Mouse (Mus musculus) lung, embryonic 16.5 days (tissue): ENCODE data around the gene Meltf. TPM values are rescaled to one million over a fixed set of nuclear protein-coding genes. Genes with fewer than 3 reads are reported as not detected.

Experiments
- ATAC-seq: fragments of 200-750 bp; cut with Nextera tagmentation; 2 replicates; pipeline ENCODE4 v1.8.0; 2017; ENCODE audit warnings: low read depth, mild to moderate bottlenecking, moderate library complexity
- H3K27ac ChIP-seq: fragments of 300-500 bp; sonication (generic); 2 replicates; pipeline ENCODE4 v1.5.1; 2014; ENCODE audit warnings: mild to moderate bottlenecking, control low read depth, low read length
- H3K27me3 ChIP-seq: fragments of 300-500 bp; sonication (generic); 2 replicates; pipeline ENCODE4 v1.6.1; 2014; ENCODE audit warnings: low read depth, low read length, mixed read lengths; ENCODE audit not compliant: control insufficient read depth, insufficient read depth
- H3K36me3 ChIP-seq: fragments of 300-500 bp; sonication (generic); 2 replicates; pipeline ENCODE4 v1.6.1; 2014; ENCODE audit warnings: low read length; ENCODE audit not compliant: control insufficient read depth, insufficient read depth
- H3K4me1 ChIP-seq: fragments of 300-500 bp; sonication (generic); replicated peaks from 2 replicates; pipeline ENCODE4 v1.6.1; 2014; ENCODE audit warnings: low read length, mixed read lengths; ENCODE audit not compliant: control insufficient read depth, insufficient read depth
- H3K4me2 ChIP-seq: fragments of 300-500 bp; sonication (generic); 2 replicates; pipeline ENCODE4 v1.6.1; 2014; ENCODE audit warnings: low read depth, low read length, control low read depth
- H3K4me3 ChIP-seq: fragments of 300-500 bp; sonication (generic); 2 replicates; pipeline ENCODE4 v1.5.1; 2014; ENCODE audit warnings: mild to moderate bottlenecking, low read length, control low read depth
- H3K9ac ChIP-seq: fragments of 300-500 bp; sonication (generic); 2 replicates; pipeline ENCODE4 v1.6.1; 2014; ENCODE audit warnings: low read length, control low read depth
- H3K9me3 ChIP-seq: fragments of 300-500 bp; sonication (generic); 2 replicates; pipeline ENCODE4 v1.6.1; 2016; ENCODE audit warnings: low read length; ENCODE audit not compliant: control insufficient read depth
- WGBS: fragments of 180-500 bp; shearing (Covaris S2); extraction: QIAGEN DNeasy Blood & Tissue Kit; methylation state at CpG from one replicate; pipeline ENCODE4 v1.1.7; 2014; 5-methylcytosine and 5-hydroxymethylcytosine counted together
- polyA plus RNA-seq: library from polyadenylated mRNA; unstranded; fragments of >200 nt; fragmentation: Nextera tagmentation; extraction: Ambion mirVana; gene quantifications from 2 replicates; pipeline ENCODE4 v1.2.1, GENCODE M21; 2015

The Meltf gene
- polyA plus RNA-seq, 1 experiment from 2014 or later = 0.13 TPM

DNA sequence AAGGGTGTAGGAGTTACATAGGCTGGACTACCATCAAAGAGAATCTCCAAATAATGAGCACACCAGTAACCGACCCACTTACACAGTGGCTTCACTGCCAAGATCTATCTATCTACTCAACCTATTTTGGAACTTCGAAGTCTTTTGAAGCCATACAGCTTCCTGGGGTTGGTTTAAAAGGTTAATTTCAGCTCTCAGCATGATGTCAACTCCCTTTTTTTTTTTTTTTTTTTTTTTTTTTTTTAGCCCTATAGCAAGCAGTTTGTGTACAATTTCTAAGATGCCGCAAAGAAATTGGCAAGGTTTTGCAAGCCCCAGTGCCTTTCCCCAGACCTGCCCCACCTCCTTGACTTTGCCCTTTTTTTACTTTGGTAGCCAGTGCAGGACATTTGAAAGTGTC is 13.4 kb upstream of the Meltf start:
- no peak overlapping the region for H3K4me3 ChIP-seq
- whole genome bisulfite sequencing = 78% methylated on average over 3 of the region's 3 CpGs
- H3K4me2 ChIP-seq = no peak overlapping the region
- no peak overlapping the region for H3K27ac ChIP-seq
- H3K4me1 ChIP-seq = no peaks in the 10 kb centered on the region; the same call in 1 of the 2 replicates
- H3K27me3 ChIP-seq = no peaks in the 10 kb centered on the region
- peaks cover 30% of the 10 kb centered on the region for H3K36me3 ChIP-seq
- no peak overlapping the region for H3K9ac ChIP-seq
- peaks cover 7% of the 10 kb centered on the region for H3K9me3 ChIP-seq
- no peak for ATAC-seq

DNA sequence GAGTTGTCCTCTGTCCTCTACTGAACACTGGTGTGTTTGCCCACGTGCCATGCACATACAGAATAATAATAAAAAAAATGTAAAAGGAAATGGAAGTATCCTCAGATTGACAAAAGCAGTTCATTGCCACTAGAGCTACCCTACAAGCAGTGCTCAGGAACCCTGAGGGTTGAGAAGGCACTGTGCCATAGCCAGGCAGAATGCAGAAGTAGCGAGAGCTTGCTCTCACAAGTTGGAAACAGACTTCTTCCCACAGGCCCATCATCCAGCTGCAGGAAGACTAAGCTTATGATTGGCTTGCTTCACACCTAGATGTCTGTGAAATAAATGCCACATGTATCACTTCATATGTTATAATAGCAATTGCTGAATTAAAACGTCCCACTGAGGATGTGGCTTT is 11.7 kb upstream of the Meltf start:
- Histone ChIP-seq H3K4me3 (no peak overlapping the region), H3K9ac (no peak overlapping the region)

DNA sequence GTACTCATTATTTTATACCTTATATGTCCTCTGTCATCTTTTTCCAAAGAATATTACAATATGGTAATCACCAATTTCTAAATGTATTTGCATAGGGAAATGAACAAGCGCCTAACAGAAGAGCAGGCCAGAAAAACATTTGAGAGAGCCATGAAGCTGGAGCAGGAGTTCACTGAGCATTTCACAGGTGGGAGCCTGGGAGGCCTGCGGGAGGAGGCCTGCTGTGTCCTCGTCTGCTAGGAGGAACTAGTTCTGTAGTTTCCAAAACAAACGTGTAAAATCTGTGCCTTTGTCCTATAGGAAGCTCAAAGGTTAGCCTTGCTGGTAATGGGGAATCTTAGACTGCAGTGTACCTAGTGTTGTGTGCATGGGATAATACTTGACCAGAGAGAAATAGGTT is 10.9 kb upstream of the Meltf start:
- Histone ChIP-seq H3K9me3 (no peaks in the 10 kb centered on the region), H3K4me1 (no peaks in the 10 kb centered on the region; the same call in 1 of the 2 replicates), H3K27me3 (no peaks in the 10 kb centered on the region), H3K27ac (no peak overlapping the region), H3K4me3 (no peak overlapping the region), H3K4me2 (no peak overlapping the region), H3K36me3 (peaks cover 19% of the 10 kb centered on the region), H3K9ac (no peak overlapping the region)
- WGBS = 80% methylated on average over 4 of the region's 4 CpGs
- no peak for ATAC-seq

More for the DNA sequence above, 11.7 kb upstream of the Meltf start:
- no peak for ATAC-seq
- Histone ChIP-seq H3K27me3 (no peaks in the 10 kb centered on the region), H3K4me1 (no peaks in the 10 kb centered on the region; the same call in 1 of the 2 replicates), H3K4me2 (no peak overlapping the region), H3K36me3 (peaks cover 19% of the 10 kb centered on the region), H3K9me3 (no peaks in the 10 kb centered on the region), H3K27ac (no peak overlapping the region)
- WGBS = 79% methylated on average over 3 of the region's 3 CpGs

DNA sequence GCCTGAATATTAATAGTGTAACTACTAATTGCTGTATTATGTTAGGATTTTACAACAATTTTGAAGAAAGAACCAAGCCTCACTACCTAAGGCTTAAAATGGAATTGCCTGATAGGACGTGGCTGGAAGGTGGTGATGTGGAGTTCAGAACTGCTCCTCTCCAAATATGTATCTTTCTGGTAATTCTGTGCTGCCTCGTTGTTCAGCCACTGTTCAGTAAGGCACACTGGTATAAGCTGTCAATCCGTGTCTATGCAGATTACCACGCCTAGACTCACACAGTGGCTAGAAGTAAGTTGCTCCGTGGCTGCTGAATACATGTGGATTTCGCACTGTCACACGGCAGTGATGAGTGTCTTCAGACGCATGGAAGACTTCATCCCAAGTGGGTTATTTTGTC is 4.9 kb upstream of the Meltf start:
- H3K27ac ChIP-seq = no peak overlapping the region
- peaks cover 7% of the 10 kb centered on the region; the same call in 1 of the 2 replicates for H3K36me3 ChIP-seq
- no peaks in the 10 kb centered on the region for H3K9me3 ChIP-seq
- H3K4me2 ChIP-seq = no peak overlapping the region
- 89% methylated on average over 8 of the region's 8 CpGs for WGBS
- 0 out of 2 replicates have a peak, but pooled peaks cover under 1% of the 10 kb centered on the region for H3K4me1 ChIP-seq
- ATAC-seq = no peak
- no peaks in the 10 kb centered on the region for H3K27me3 ChIP-seq
- no peak overlapping the region for H3K9ac ChIP-seq
- no peak overlapping the region for H3K4me3 ChIP-seq

DNA sequence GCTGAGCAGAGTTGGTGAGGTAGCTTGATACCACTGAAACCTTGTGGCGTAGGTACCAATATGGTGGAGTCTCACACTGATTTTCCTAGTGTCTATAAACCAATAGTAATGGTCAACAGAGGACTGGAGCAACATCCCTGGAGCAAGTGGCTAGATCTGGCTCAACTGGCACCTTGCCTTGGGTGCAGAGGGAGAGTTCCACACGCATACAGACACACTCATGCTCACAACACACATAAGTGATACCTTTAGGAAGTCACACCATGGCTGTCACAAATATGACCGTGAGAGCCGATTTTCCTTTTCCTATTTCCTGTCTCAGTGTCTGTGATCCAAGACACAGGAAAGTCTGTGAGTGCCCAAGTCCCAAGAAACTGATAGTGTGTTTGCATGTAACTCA is 3.2 kb upstream of the Meltf start:
- H3K9ac ChIP-seq = no peak overlapping the region
- ATAC-seq = no peak
- H3K27me3 ChIP-seq = no peaks in the 10 kb centered on the region
- H3K4me1 ChIP-seq = 0 out of 2 replicates have a peak, but pooled peaks cover 2% of the 10 kb centered on the region
- H3K36me3 ChIP-seq = peaks cover 7% of the 10 kb centered on the region; the same call in 1 of the 2 replicates
- 84% methylated on average over 4 of the region's 4 CpGs for WGBS
- H3K4me2 ChIP-seq = no peak overlapping the region
- H3K9me3 ChIP-seq = no peaks in the 10 kb centered on the region
- no peak overlapping the region for H3K27ac ChIP-seq
- H3K4me3 ChIP-seq = no peak overlapping the region

DNA sequence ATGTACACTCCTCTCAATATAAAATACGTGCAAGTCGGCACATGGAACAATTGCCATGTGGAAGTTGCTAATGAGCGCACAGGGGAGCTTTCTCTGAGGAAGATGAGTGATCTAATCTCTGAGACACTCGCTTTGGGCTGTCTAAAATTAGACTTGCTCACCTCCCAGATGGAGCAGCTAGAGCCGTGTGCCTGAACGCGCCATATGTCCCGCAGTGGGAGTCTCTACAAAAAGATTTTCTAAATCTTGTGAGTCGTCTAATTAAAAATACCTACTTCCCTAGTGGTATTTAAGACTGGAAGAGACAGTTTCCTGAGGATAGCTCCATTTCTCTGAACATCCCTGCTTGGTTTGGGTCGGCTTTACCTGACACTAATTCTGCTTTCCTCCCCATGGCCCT is 2.2 kb upstream of the Meltf start:
- no peak overlapping the region for H3K4me2 ChIP-seq
- H3K27ac ChIP-seq = no peak overlapping the region
- H3K9ac ChIP-seq = no peak overlapping the region
- no peaks in the 10 kb centered on the region for H3K9me3 ChIP-seq
- H3K4me1 ChIP-seq = 0 out of 2 replicates have a peak, but pooled peaks cover 2% of the 10 kb centered on the region
- no peaks in the 10 kb centered on the region for H3K27me3 ChIP-seq
- H3K4me3 ChIP-seq = no peak overlapping the region
- ATAC-seq = no peak
- peaks cover 7% of the 10 kb centered on the region; the same call in 1 of the 2 replicates for H3K36me3 ChIP-seq
- WGBS = 79% methylated on average over 10 of the region's 10 CpGs

DNA sequence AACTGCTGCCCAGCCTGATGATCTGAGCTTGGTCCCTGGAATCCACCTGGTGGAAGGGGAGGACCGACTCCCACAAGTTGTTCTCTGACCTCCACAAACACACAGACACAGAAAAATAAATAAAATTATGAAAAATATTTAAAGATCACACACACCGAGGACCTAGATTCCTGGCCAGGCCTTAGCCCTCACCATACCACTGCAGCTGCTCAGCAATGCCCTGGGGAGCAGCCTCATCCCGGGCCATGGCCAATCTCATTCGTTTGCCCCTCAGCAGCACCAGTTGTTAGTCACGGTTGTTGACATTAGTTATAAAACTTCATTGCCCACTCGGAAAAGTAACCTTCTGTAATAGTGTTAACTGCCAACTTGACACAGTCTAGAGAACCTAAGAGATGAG is 558 bp upstream of the Meltf start:
- no peak overlapping the region for H3K4me2 ChIP-seq
- no peaks in the 10 kb centered on the region for H3K27me3 ChIP-seq
- H3K27ac ChIP-seq = no peak overlapping the region
- 0 out of 2 replicates have a peak, but pooled peaks cover 2% of the 10 kb centered on the region for H3K4me1 ChIP-seq
- ATAC-seq = no peak
- peaks cover 7% of the 10 kb centered on the region; the same call in 1 of the 2 replicates for H3K36me3 ChIP-seq
- H3K9me3 ChIP-seq = no peaks in the 10 kb centered on the region
- no peak overlapping the region for H3K9ac ChIP-seq
- WGBS = 55% methylated on average over 6 of the region's 6 CpGs
- no peak overlapping the region for H3K4me3 ChIP-seq

DNA sequence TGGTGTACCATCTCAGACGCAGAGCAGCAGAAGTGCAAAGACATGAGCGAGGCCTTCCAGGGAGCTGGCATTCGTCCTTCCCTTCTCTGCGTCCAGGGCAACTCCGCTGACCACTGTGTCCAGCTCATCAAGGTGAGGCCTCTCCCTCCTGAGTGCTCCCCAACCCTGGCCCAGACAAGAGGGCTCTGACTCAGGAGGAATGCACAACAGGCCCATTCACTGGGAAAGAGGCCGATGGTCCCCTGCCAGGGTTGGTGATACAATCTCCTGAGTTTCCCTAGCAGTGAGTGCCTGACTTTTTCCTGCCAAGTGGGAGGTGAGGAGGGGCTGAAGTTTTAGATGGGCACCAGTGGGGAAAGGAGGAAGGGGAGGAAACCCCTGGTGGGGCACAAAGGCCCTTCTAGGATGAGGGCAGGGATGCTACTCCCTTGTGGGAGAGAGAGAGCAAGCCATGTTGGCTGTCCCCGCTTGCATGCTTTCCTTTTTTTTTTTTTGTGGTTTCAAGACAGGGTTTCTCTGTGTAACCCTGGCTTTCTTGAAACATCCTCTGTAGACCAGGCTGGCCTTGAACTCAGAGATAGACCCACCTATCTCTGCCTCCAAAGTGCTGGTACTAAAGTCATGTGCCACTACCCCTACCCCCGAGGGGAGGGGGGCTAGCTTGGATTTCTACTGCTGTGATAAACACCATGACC is 1.7 kb downstream of the Meltf start:
- H3K4me1 ChIP-seq = peaks cover 11% of the 10 kb centered on the region
- H3K9me3 ChIP-seq = no peaks in the 10 kb centered on the region
- no peak overlapping the region for H3K27ac ChIP-seq
- no peak overlapping the region for H3K9ac ChIP-seq
- H3K4me3 ChIP-seq = no peak overlapping the region
- WGBS = 74% methylated on average over 8 of the region's 8 CpGs
- no peak for ATAC-seq
- no peak overlapping the region for H3K4me2 ChIP-seq
- H3K36me3 ChIP-seq = no peaks in the 10 kb centered on the region
- no peaks in the 10 kb centered on the region for H3K27me3 ChIP-seq

DNA sequence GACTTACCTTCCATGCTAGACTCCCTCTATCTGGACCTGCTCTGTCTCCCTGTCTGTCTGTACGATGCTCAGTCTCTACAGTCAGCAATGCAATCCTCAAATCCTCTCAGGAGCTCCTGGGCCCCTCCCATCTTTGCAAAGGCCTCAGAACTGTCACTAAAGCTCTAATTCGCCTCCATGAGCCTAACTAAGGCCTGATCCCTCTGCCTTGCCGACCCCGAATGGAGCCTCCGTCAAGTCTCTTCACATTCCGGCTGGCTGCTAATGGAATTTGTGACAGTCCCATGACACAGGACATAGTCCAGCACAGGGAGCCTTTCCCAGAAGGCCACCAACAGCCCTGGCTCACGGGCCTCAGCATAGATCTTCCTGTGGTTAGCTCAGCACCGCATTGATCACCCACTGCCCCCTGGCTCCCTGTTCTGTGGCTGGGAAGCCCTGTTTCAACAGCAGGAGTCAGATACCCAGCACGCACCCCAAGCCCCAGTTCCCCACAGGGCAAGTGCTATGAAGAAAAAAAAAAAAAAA is 3.8 kb downstream of the Meltf start:
- no peaks in the 10 kb centered on the region for H3K9me3 ChIP-seq
- no peak overlapping the region for H3K4me2 ChIP-seq
- no peak overlapping the region for H3K27ac ChIP-seq
- no peak overlapping the region for H3K4me3 ChIP-seq
- peaks cover 11% of the 10 kb centered on the region for H3K4me1 ChIP-seq
- no peaks in the 10 kb centered on the region for H3K27me3 ChIP-seq
- H3K9ac ChIP-seq = no peak overlapping the region
- WGBS = 72% methylated on average over 9 of the region's 9 CpGs
- no peaks in the 10 kb centered on the region for H3K36me3 ChIP-seq
- no peak for ATAC-seq
